Mouse (Mus musculus) kidney, adult 11 months (tissue): ENCODE measurements around the gene Rfx7.

Source experiments
- DNase-seq: peaks from one replicate; pipeline ENCODE4 v3.0.0; 2022

Gene Rfx7

GRCm38 (mm10) chr9:72531996-72532380 is at the start of gene Rfx7:
Gene Rfx7, plus strand, starts transcription at chr9:72532240.
- peak; percentile 69 for DNase-seq

GRCm38 (mm10) chr9:72488523-72488922 is 43.5 kb upstream of the Rfx7 start:
- DNase-seq: no peak

- no peak for DNase-seq
These were observed 42.9 kb upstream of the Rfx7 start for GRCm38 (mm10) chr9:72489131-72489530.

- DNase-seq: peak; percentile 91
These were observed 40.4 kb upstream of the Rfx7 start for GRCm38 (mm10) chr9:72491559-72492193.

- no peak for DNase-seq
These were observed 39.9 kb upstream of the Rfx7 start, which contains the start of gene Tex9 for GRCm38 (mm10) chr9:72492194-72492565. Gene Tex9, minus strand, starts transcription at chr9:72492212.

- no peak for DNase-seq
These were observed 38.6 kb upstream of the Rfx7 start for GRCm38 (mm10) chr9:72493465-72493864.

GRCm38 (mm10) chr9:72493984-72494685 is 37.9 kb upstream of the Rfx7 start:
- DNase-seq: peak; percentile 19

- DNase-seq: no peak
These were observed 35.3 kb upstream of the Rfx7 start for GRCm38 (mm10) chr9:72496691-72497090.

- DNase-seq: no peak
These were observed 34.9 kb upstream of the Rfx7 start for GRCm38 (mm10) chr9:72497171-72497570.

- no peak for DNase-seq
These were observed 19.6 kb upstream of the Rfx7 start for GRCm38 (mm10) chr9:72512229-72512981.

- no peak for DNase-seq
These were observed 16.7 kb upstream of the Rfx7 start for GRCm38 (mm10) chr9:72515366-72515765.

- DNase-seq: no peak
These were observed 12.8 kb upstream of the Rfx7 start for GRCm38 (mm10) chr9:72519246-72519645.

GRCm38 (mm10) chr9:72520849-72521248 is 11.2 kb upstream of the Rfx7 start:
- no peak for DNase-seq

GRCm38 (mm10) chr9:72526091-72526490 is 5.9 kb upstream of the Rfx7 start:
- no peak for DNase-seq

GRCm38 (mm10) chr9:72530237-72530636 is 1.8 kb upstream of the Rfx7 start:
- DNase-seq: peak; percentile 82

- peak; percentile 80 for DNase-seq
These were observed 1.2 kb upstream of the Rfx7 start for GRCm38 (mm10) chr9:72530824-72531223.

- DNase-seq: peak; percentile 85
These were observed 597 bp upstream of the Rfx7 start for GRCm38 (mm10) chr9:72531291-72531995.

- peak; percentile 41 for DNase-seq
These were observed 495 bp downstream of the Rfx7 start for GRCm38 (mm10) chr9:72532381-72533088.

- no peak for DNase-seq
These were observed 1.0 kb downstream of the Rfx7 start for GRCm38 (mm10) chr9:72533089-72533415.

GRCm38 (mm10) chr9:72534985-72535384 is 2.9 kb downstream of the Rfx7 start:
- no peak for DNase-seq

- no peak for DNase-seq
These were observed 3.4 kb downstream of the Rfx7 start for GRCm38 (mm10) chr9:72535394-72535793.

- no peak for DNase-seq
These were observed 5.0 kb downstream of the Rfx7 start for GRCm38 (mm10) chr9:72537086-72537485.

GRCm38 (mm10) chr9:72543590-72543989 is 11.6 kb downstream of the Rfx7 start:
- no peak for DNase-seq
